Mouse (Mus musculus) CH12.LX (cell line): ENCODE measurements at regions not wholly inside any gene's neighbourhood (a gene's known extent, or its start where the extent isn't known, plus 50 kb on each side); places are given as distances from the start of the nearest gene placed in this dataset.

Experiments
- DNase-seq: peaks from one replicate; pipeline ENCODE4 v3.0.0-alpha.2; 2013; ENCODE audit errors: extremely low read depth
- H3K27ac ChIP-seq: 2 replicates; pipeline ENCODE4 v1.5.1; 2012; ENCODE audit warnings: low read depth, mild to moderate bottlenecking, control low read depth, moderate library complexity; ENCODE audit not compliant: insufficient read depth
- H3K27me3 ChIP-seq: replicated peaks from 2 replicates; pipeline ENCODE3; 2012; ENCODE audit warnings: inconsistent platforms
- H3K36me3 ChIP-seq, 2 experiments: replicated peaks in 1 of 2; 2 replicates each; pipeline versions ENCODE3 to v1.6.1; 2012; ENCODE audit warnings: inconsistent platforms in 1 of 2, low read length in 1 of 2, mild to moderate bottlenecking in 1 of 2, mixed read lengths in 1 of 2, moderate library complexity in 1 of 2; ENCODE audit not compliant: control insufficient read depth in 1 of 2, insufficient read depth in 1 of 2
- H3K4me1 ChIP-seq, 2 experiments: 2 replicates each; pipeline ENCODE4 v1.6.1; 2012; ENCODE audit warnings: inconsistent platforms in 1 of 2, moderate library complexity in 1 of 2; ENCODE audit not compliant: insufficient read depth in 2 of 2, control insufficient read depth in 1 of 2
- H3K4me2 ChIP-seq: 2 replicates; pipeline ENCODE4 v1.6.1; 2012; ENCODE audit warnings: low read depth, mild to moderate bottlenecking, control low read depth; ENCODE audit not compliant: poor library complexity, insufficient read depth, severe bottlenecking
- H3K4me3 ChIP-seq, 3 experiments: fragments of 150-350 bp in 1 of 3; sonication (generic) in 1 of 3; replicated peaks in 1 of 3; 2 replicates each; pipeline versions ENCODE3 to v1.5.1; 2011 to 2012; ENCODE audit warnings: low read depth in 2 of 3, low read length in 2 of 3, mild to moderate bottlenecking in 2 of 3, moderate library complexity in 2 of 3, control low read depth in 1 of 3, improper control_type of control experiment in 1 of 3, inconsistent platforms in 1 of 3, mixed read lengths in 1 of 3; ENCODE audit not compliant: poor library complexity in 1 of 3
- H3K79me2 ChIP-seq: replicated peaks from 2 replicates; pipeline ENCODE4 v1.6.1; 2012; ENCODE audit warnings: mild to moderate bottlenecking, moderate library complexity; ENCODE audit not compliant: control insufficient read depth, poor library complexity, insufficient read depth, severe bottlenecking; ENCODE audit errors: extremely low read depth
- H3K9ac ChIP-seq: 2 replicates; pipeline ENCODE4 v1.6.1; 2012; ENCODE audit warnings: low read depth, mild to moderate bottlenecking, control low read depth, moderate library complexity; ENCODE audit not compliant: insufficient read depth
- H3K9me3 ChIP-seq: replicated peaks from 2 replicates; pipeline ENCODE3; 2012; ENCODE audit warnings: low read length, inconsistent platforms, mixed read lengths
- BHLHE40 ChIP-seq: IDR thresholded peaks from 2 replicates; pipeline ENCODE4 v1.6.1; 2011; ENCODE audit warnings: mild to moderate bottlenecking, low read depth, low read length, improper control_type of control experiment
- CHD1 ChIP-seq: IDR thresholded peaks from 2 replicates; pipeline ENCODE4 v1.6.1; 2012; ENCODE audit warnings: low read depth, low read length, improper control_type of control experiment, inconsistent platforms
- CTCF ChIP-seq, 2 experiments: IDR thresholded peaks in 1 of 2; conservative IDR thresholded peaks in 1 of 2; 2 replicates each; pipeline ENCODE4 v1.5.1; 2011 to 2012; ENCODE audit warnings: low read depth in 2 of 2, low read length in 2 of 2, improper control_type of control experiment in 1 of 2, inconsistent platforms in 1 of 2, mild to moderate bottlenecking in 1 of 2, moderate library complexity in 1 of 2
- ELF1 ChIP-seq: IDR thresholded peaks from 2 replicates; pipeline ENCODE4 v1.6.1; 2014; ENCODE audit warnings: low read depth, mild to moderate bottlenecking, inconsistent platforms, low read length, improper control_type of control experiment
- HCFC1 ChIP-seq: IDR thresholded peaks from 2 replicates; pipeline ENCODE4 v1.6.1; 2012; ENCODE audit warnings: low read depth, mild to moderate bottlenecking, inconsistent platforms, low read length, improper control_type of control experiment
- IRF4 ChIP-seq: IDR thresholded peaks from 2 replicates; pipeline ENCODE4 v1.6.1; 2014; ENCODE audit warnings: low read depth, mild to moderate bottlenecking, inconsistent platforms, low read length, improper control_type of control experiment
- JUN ChIP-seq: IDR thresholded peaks from 2 replicates; pipeline ENCODE4 v1.6.1; 2011; ENCODE audit warnings: low read depth, mild to moderate bottlenecking, low read length, improper control_type of control experiment, moderate library complexity; ENCODE audit not compliant: insufficient read depth
- KAT2A ChIP-seq: IDR thresholded peaks from 2 replicates; pipeline ENCODE4 v1.6.1; 2012; ENCODE audit warnings: low read length, improper control_type of control experiment, inconsistent platforms; ENCODE audit not compliant: insufficient replicate concordance
- MAZ ChIP-seq: IDR thresholded peaks from 2 replicates; pipeline ENCODE4 v1.6.1; 2012; ENCODE audit warnings: low read depth, mild to moderate bottlenecking, inconsistent platforms, low read length, improper control_type of control experiment, moderate library complexity
- NELFE ChIP-seq: IDR thresholded peaks from 2 replicates; pipeline ENCODE4 v1.6.1; 2011; ENCODE audit warnings: low read depth, low read length, improper control_type of control experiment
- PAX5 ChIP-seq: IDR thresholded peaks from 2 replicates; pipeline ENCODE4 v1.6.1; 2012; ENCODE audit warnings: low read length, inconsistent platforms, mixed read lengths
- POLR2A ChIP-seq: IDR thresholded peaks from 2 replicates; pipeline ENCODE4 v1.6.1; 2011; ENCODE audit warnings: low read depth, mild to moderate bottlenecking, improper control_type of control experiment, low read length
- RAD21 ChIP-seq: IDR thresholded peaks from 2 replicates; pipeline ENCODE4 v1.6.1; 2011; ENCODE audit warnings: low read depth, mild to moderate bottlenecking, low read length, improper control_type of control experiment, moderate library complexity
- RCOR1 ChIP-seq: conservative IDR thresholded peaks from 2 replicates; pipeline ENCODE4 v1.6.1; 2012; ENCODE audit warnings: low read depth, mild to moderate bottlenecking, inconsistent platforms, low read length, improper control_type of control experiment
- SIN3A ChIP-seq: IDR thresholded peaks from 2 replicates; pipeline ENCODE4 v1.6.1; 2012; ENCODE audit warnings: low read length, improper control_type of control experiment, inconsistent platforms
- SMC3 ChIP-seq: IDR thresholded peaks from 2 replicates; pipeline ENCODE4 v1.6.1; 2011; ENCODE audit warnings: low read depth, low read length, improper control_type of control experiment
- TBP ChIP-seq: conservative IDR thresholded peaks from 2 replicates; pipeline ENCODE4 v1.6.1; 2011; ENCODE audit warnings: low read depth, low read length, improper control_type of control experiment
- USF1 ChIP-seq: IDR thresholded peaks from 2 replicates; pipeline ENCODE4 v1.6.1; 2014; ENCODE audit warnings: low read depth, mild to moderate bottlenecking, inconsistent platforms, low read length, improper control_type of control experiment
- USF2 ChIP-seq: conservative IDR thresholded peaks from 2 replicates; pipeline ENCODE4 v1.6.1; 2011; ENCODE audit warnings: low read depth, low read length, improper control_type of control experiment
- ZMIZ1 ChIP-seq: IDR thresholded peaks from 2 replicates; pipeline ENCODE4 v1.6.1; 2012; ENCODE audit warnings: low read depth, mild to moderate bottlenecking, inconsistent platforms, low read length, improper control_type of control experiment
- ZNF384 ChIP-seq: IDR thresholded peaks from 2 replicates; pipeline ENCODE4 v1.6.1; 2012; ENCODE audit warnings: low read depth, low read length, improper control_type of control experiment, inconsistent platforms
- dilution Hi-C: fragments of 300-500 bp; cut with MboI; formaldehyde crosslinking; loops from 2 replicates; pipeline ENCODE4 v1.14.3; 2020; ENCODE audit warnings: low sequenced_read_pairs; ENCODE audit not compliant: extremely low pct_unique_long_range_greater_than_20kb, extremely low pct_ligation_motif_present
- in situ Hi-C: fragments of 300-500 bp; cut with MboI; formaldehyde crosslinking; loops from 3 replicates; pipeline ENCODE4 v1.14.3; 2019; ENCODE audit warnings: low sequenced_read_pairs, low pct_ligation_motif_present, low pct_unique_long_range_greater_than_20kb, mixed read lengths

- Histone ChIP-seq H3K36me3 (no peaks in the 10 kb centered on the region), H3K27ac (no peak overlapping the region), H3K79me2 (no peaks in the 10 kb centered on the region), H3K4me3 (no peak overlapping the region), H3K4me2 (no peak overlapping the region), H3K4me1 (0 out of 4 replicates have a peak, but pooled peaks cover 0 to 2% of the 10 kb centered on the region in 2 experiments), H3K27me3 (no peaks in the 10 kb centered on the region), H3K9me3 (no peaks in the 10 kb centered on the region), H3K9ac (no peak overlapping the region)
- in situ Hi-C loops (no loop called here), dilution Hi-C loops (no loop called here)
- TF ChIP-seq SIN3A (no peak), KAT2A (no peak), MAZ (no peak), HCFC1 (no peak), RAD21 (no peak), CHD1 (no peak), ZMIZ1 (no peak), IRF4 (no peak), ZNF384 (no peak), NELFE (no peak), PAX5 (no peak), ELF1 (no peak)
- DNase-seq = no peak
These were observed 53.6 kb upstream of the Otol1 start for GRCm38 (mm10) chr3:69953674-69954329.

GRCm38 (mm10) chr3:69922792-69923418 lies 63.2 kb upstream of the Sptssb start:
- TF ChIP-seq POLR2A (peak; percentile 28; the same call in 1 of the 2 replicates), BHLHE40 (peak; percentile 48; the same call in 1 of the 2 replicates), SMC3 (no peak), CTCF (conservative IDR thresholded peaks at IDR 0.05 in 1 of 2, IDR thresholded peaks at IDR 0.05 in 1 of 2; ENCODE audit: low read depth in 2 of 2, low read length in 2 of 2) (peak in 1 of 2 experiments; percentile 61; a peak in 2 of 4 replicates), JUN (no peak), TBP (no peak), USF1 (peak; percentile 76), ELF1 (peak; percentile 70), RCOR1 (no peak), USF2 (peak; percentile 70)
- Histone ChIP-seq H3K9ac (peak overlapping the region; percentile 49), H3K27me3 (no peaks in the 10 kb centered on the region), H3K9me3 (no peaks in the 10 kb centered on the region), H3K36me3 (no peaks in the 10 kb centered on the region), H3K27ac (no peak overlapping the region), H3K4me2 (peak overlapping the region; percentile 68), H3K79me2 (no peaks in the 10 kb centered on the region), H3K4me1 (peaks cover 7 to 19% of the 10 kb centered on the region in 2 experiments), H3K4me3 (peak overlapping the region in 2 of 3 experiments; percentile 23 to 39)
- DNase-seq = peak; percentile 76
- dilution Hi-C loops = no loop called here
- in situ Hi-C loops = no loop called here
